Mouse (Mus musculus): ENCODE measurements around the gene Arhgef7.

Gene Arhgef7

GRCm38 (mm10) chr8:11794956-11795355, 67.4 kb downstream of the Arhgef7 start:
- DNase-seq (ENCODE audit: extremely low read depth, low read depth, low spot score): no peak

GRCm38 (mm10) chr8:11797128-11797527, 69.6 kb downstream of the Arhgef7 start:
- no peak for DNase-seq (ENCODE audit: extremely low read depth, low read depth, low spot score)

- DNase-seq (ENCODE audit: extremely low read depth, low read depth, low spot score): no peak
Observed at GRCm38 (mm10) chr8:11797729-11798479, 70.4 kb downstream of the Arhgef7 start.

- DNase-seq (ENCODE audit: extremely low read depth, low read depth, low spot score): no peak
Observed at GRCm38 (mm10) chr8:11798480-11798867, 71.0 kb downstream of the Arhgef7 start.

- DNase-seq (ENCODE audit: extremely low read depth, low read depth, low spot score): no peak
Observed at GRCm38 (mm10) chr8:11799098-11799497, 71.6 kb downstream of the Arhgef7 start.

GRCm38 (mm10) chr8:11800481-11800880, 73.0 kb downstream of the Arhgef7 start:
- no peak for DNase-seq (ENCODE audit: extremely low read depth, low read depth, low spot score)

- no peak for DNase-seq (ENCODE audit: extremely low read depth, low read depth, low spot score)
Observed at GRCm38 (mm10) chr8:11801571-11801970, 74.0 kb downstream of the Arhgef7 start.

GRCm38 (mm10) chr8:11804914-11805313, 77.4 kb downstream of the Arhgef7 start:
- DNase-seq (ENCODE audit: extremely low read depth, low read depth, low spot score): no peak

- no peak for DNase-seq (ENCODE audit: extremely low read depth, low read depth, low spot score)
Observed at GRCm38 (mm10) chr8:11806252-11806651, 78.7 kb downstream of the Arhgef7 start.

GRCm38 (mm10) chr8:11807361-11807760, 79.8 kb downstream of the Arhgef7 start:
- DNase-seq (ENCODE audit: extremely low read depth, low read depth, low spot score): no peak

- DNase-seq (ENCODE audit: extremely low read depth, low read depth, low spot score): no peak
Observed at GRCm38 (mm10) chr8:11808047-11808446, 80.5 kb downstream of the Arhgef7 start.

- no peak for DNase-seq (ENCODE audit: extremely low read depth, low read depth, low spot score)
Observed at GRCm38 (mm10) chr8:11810426-11810825, 82.9 kb downstream of the Arhgef7 start.

GRCm38 (mm10) chr8:11813801-11814200, 86.3 kb downstream of the Arhgef7 start:
- no peak for DNase-seq (ENCODE audit: extremely low read depth, low read depth, low spot score)

GRCm38 (mm10) chr8:11815206-11815605, 87.7 kb downstream of the Arhgef7 start:
- DNase-seq (ENCODE audit: extremely low read depth, low read depth, low spot score): no peak

GRCm38 (mm10) chr8:11820136-11820535, 92.6 kb downstream of the Arhgef7 start:
- DNase-seq (ENCODE audit: extremely low read depth, low read depth, low spot score): no peak

- DNase-seq (ENCODE audit: extremely low read depth, low read depth, low spot score): no peak
Observed at GRCm38 (mm10) chr8:11820568-11820967, 93.0 kb downstream of the Arhgef7 start.

- no peak for DNase-seq (ENCODE audit: extremely low read depth, low read depth, low spot score)
Observed at GRCm38 (mm10) chr8:11821451-11822206, 94.1 kb downstream of the Arhgef7 start.

- DNase-seq (ENCODE audit: extremely low read depth, low read depth, low spot score): no peak
Observed at GRCm38 (mm10) chr8:11822550-11823060, 95.1 kb downstream of the Arhgef7 start.

- DNase-seq (ENCODE audit: extremely low read depth, low read depth, low spot score): no peak
Observed at GRCm38 (mm10) chr8:11825756-11826155, 98.2 kb downstream of the Arhgef7 start.

- DNase-seq (ENCODE audit: extremely low read depth, low read depth, low spot score): no peak
Observed at GRCm38 (mm10) chr8:11827312-11827711, 99.8 kb downstream of the Arhgef7 start.

GRCm38 (mm10) chr8:11830214-11831046, 102.9 kb downstream of the Arhgef7 start:
- no peak for DNase-seq (ENCODE audit: extremely low read depth, low read depth, low spot score)
